Mouse (Mus musculus) heart, adult 2 months (tissue): ENCODE data around the gene Tbx21.

Source experiments
- CTCF ChIP-seq: fragments of 200-600 bp; IDR thresholded peaks from 2 replicates; pipeline ENCODE4 v1.8.1; 2022; ENCODE audit warnings: antibody characterized with exemption, mild to moderate bottlenecking, moderate library complexity
- POLR2A ChIP-seq: fragments of 200-500 bp; IDR thresholded peaks from 2 replicates; pipeline ENCODE4 v1.6.1; 2011; ENCODE audit warnings: mild to moderate bottlenecking, low read depth, low read length, control low read depth; ENCODE audit not compliant: insufficient read depth

DNA sequence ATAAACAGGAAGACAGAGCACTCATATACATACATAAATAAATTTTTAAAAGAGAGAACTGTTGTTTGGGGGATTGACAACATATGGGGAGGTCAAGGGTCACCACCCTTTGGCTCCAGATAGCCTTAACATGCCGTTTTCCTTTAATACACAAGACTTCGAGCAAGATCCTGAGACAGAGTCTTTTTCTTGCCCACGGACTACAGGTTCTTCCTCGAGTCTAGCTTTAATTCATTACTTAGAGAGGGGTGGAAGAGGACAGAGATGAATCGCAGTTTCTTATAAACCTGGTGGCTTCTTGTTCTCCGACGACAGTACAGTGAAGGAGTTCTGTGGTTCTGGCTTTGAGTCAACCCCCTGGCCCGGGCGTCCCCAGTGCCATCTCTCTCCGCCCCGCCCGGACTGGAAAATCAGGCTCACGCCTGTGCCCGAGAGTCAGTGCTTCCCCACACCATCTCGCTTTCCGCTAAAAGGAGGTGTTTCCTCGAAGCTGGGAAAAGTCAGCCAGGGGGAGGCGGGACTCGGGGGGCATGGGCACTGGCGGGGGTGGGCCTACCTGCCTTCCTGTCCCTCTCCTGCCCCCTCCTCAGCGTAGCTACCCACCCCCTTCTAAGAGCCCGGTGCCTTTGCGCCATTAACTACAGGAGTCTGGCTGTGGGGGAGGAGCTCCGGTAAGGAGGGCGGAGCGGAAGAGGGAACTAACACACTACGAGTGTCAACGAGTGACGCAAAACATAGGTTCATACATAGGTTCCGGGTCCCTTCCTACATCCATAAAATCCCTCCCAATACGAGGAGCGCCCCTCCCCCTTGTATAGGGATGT lies 11.7 kb upstream of the Tbx21 start:
- TF ChIP-seq POLR2A (no peak), CTCF (no peak)
